Mouse (Mus musculus) G1E (cell line): ENCODE measurements around the gene Rsl24d1. TPM values are rescaled to one million over a fixed set of nuclear protein-coding genes. Genes with fewer than 3 reads are reported as not detected.

Experiments
- ATAC-seq: 2 replicates; pipeline ENCODE4 v1.8.0; 2016; ENCODE audit warnings: mild to moderate bottlenecking; ENCODE audit not compliant: insufficient number of reproducible peaks, poor library complexity, low FRiP score, severe bottlenecking; ENCODE audit errors: extremely low read depth
- DNase-seq: peaks from one replicate; pipeline ENCODE4 v3.0.0; 2012; ENCODE audit warnings: low spot score
- H3K27me3 ChIP-seq: 2 replicates; pipeline ENCODE4 v1.6.1; 2012; ENCODE audit warnings: mild to moderate bottlenecking, low read length, inconsistent platforms; ENCODE audit not compliant: insufficient read depth
- H3K36me3 ChIP-seq: replicated peaks from 2 replicates; pipeline ENCODE3; 2012; ENCODE audit warnings: mild to moderate bottlenecking, inconsistent platforms
- H3K4me1 ChIP-seq: 2 replicates; pipeline ENCODE4 v1.6.1; 2012; ENCODE audit warnings: low read depth, low read length, inconsistent platforms, mixed read lengths; ENCODE audit not compliant: insufficient read depth
- H3K4me3 ChIP-seq: 2 replicates; pipeline ENCODE4 v1.5.1; 2012; ENCODE audit warnings: low read depth, mild to moderate bottlenecking, inconsistent platforms, low read length, moderate library complexity, mixed read lengths
- H3K9me3 ChIP-seq: replicated peaks from 2 replicates; pipeline ENCODE4 v1.6.1; 2012; ENCODE audit warnings: inconsistent platforms
- CTCF ChIP-seq: IDR thresholded peaks from 2 replicates; pipeline ENCODE4 v1.5.1; 2012; ENCODE audit warnings: low read depth, low read length, inconsistent platforms, mixed read lengths
- GATA1 ChIP-seq: IDR thresholded peaks from 2 replicates; pipeline ENCODE4 v1.6.1; 2012; ENCODE audit warnings: borderline replicate concordance, low read length, inconsistent platforms, mixed read lengths
- GATA2 ChIP-seq: IDR thresholded peaks from 2 replicates; pipeline ENCODE4 v1.6.1; 2012; ENCODE audit warnings: low read depth, low read length, inconsistent platforms, borderline replicate concordance
- POLR2AphosphoS5 ChIP-seq: IDR thresholded peaks from 2 replicates; pipeline ENCODE4 v1.6.1; 2012; ENCODE audit warnings: low read depth, low read length, inconsistent platforms; ENCODE audit not compliant: insufficient replicate concordance
- TAL1 ChIP-seq: conservative IDR thresholded peaks from 2 replicates; pipeline ENCODE4 v1.6.1; 2012; ENCODE audit warnings: low read depth, low read length, inconsistent platforms, mixed read lengths
- polyA plus RNA-seq: library from polyadenylated mRNA; stranded (reverse); fragments of >175 nt; gene quantifications from 2 replicates; pipeline ENCODE4 v1.2.3, GENCODE M21; 2012
- total RNA-seq, 2 experiments: library from RNA; stranded (forward) in 1 of 2; stranded (reverse) in 1 of 2; fragments of 200-1000 nt in 1 of 2; fragments of >200 nt in 1 of 2; fragmentation: Nextera tagmentation in 1 of 2; gene quantifications; 2 replicates each; pipeline ENCODE4 v1.2.3; 2014 to 2017

The Rsl24d1 gene
- total and polyA plus RNA-seq, 3 experiments: 35.4 to 256 (median 123) TPM

- peaks cover 26% of the 10 kb centered on the region for H3K36me3 ChIP-seq
- peaks cover 13% of the 10 kb centered on the region for H3K4me1 ChIP-seq
- peak; percentile 67 for ATAC-seq
- TF ChIP-seq CTCF: no peak
- TF ChIP-seq TAL1: no peak
- H3K27me3 ChIP-seq: no peaks in the 10 kb centered on the region
- no peak overlapping the region for H3K4me3 ChIP-seq
- DNase-seq: peak; percentile 8
- H3K9me3 ChIP-seq: no peaks in the 10 kb centered on the region
Measured at GRCm38 (mm10) chr9:73085845-73086244, 27.4 kb upstream of the Rsl24d1 start.

DNA sequence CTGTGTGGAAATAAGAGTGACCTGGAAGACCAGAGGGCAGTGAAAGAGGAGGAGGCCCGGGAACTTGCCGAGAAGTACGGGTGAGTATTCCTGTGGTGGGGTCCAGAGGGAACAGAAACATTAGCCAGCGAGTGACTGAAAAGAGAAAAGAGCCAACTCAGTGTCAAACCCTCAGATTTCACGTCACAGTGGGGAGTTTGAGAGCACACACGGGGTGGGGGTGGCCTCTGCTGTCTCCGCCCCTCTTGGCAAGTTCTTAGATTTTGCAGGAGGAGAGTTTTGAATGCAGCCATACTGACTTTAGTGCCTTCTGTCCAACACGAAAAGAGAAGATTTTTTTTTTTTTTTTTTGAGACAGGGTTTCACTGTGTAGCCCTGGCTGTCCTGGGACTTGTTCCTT is 26.1 kb upstream of the Rsl24d1 start:
- no peaks in the 10 kb centered on the region for H3K9me3 ChIP-seq
- peaks cover 26% of the 10 kb centered on the region for H3K36me3 ChIP-seq
- no peaks in the 10 kb centered on the region for H3K27me3 ChIP-seq
- ATAC-seq (no peak), DNase-seq (no peak)
- H3K4me1 ChIP-seq: peaks cover 13% of the 10 kb centered on the region
- no peak for TF ChIP-seq CTCF
- no peak for TF ChIP-seq POLR2AphosphoS5
- TF ChIP-seq TAL1: no peak
- H3K4me3 ChIP-seq: no peak overlapping the region

GRCm38 (mm10) chr9:73087581-73087980 is 25.6 kb upstream of the Rsl24d1 start:
- Histone ChIP-seq H3K4me1 (peaks cover 13% of the 10 kb centered on the region), H3K4me3 (no peak overlapping the region), H3K36me3 (peaks cover 22% of the 10 kb centered on the region), H3K27me3 (no peaks in the 10 kb centered on the region), H3K9me3 (no peaks in the 10 kb centered on the region)
- no peak for TF ChIP-seq POLR2AphosphoS5
- TF ChIP-seq CTCF: no peak
- TF ChIP-seq GATA2: no peak
- no peak for TF ChIP-seq GATA1
- no peak for TF ChIP-seq TAL1
- DNase-seq (no peak), ATAC-seq (no peak)

GRCm38 (mm10) chr9:73089222-73089920 is 23.9 kb upstream of the Rsl24d1 start:
- ATAC-seq: no peak
- peaks cover 13% of the 10 kb centered on the region for H3K4me1 ChIP-seq
- no peaks in the 10 kb centered on the region for H3K27me3 ChIP-seq
- H3K4me3 ChIP-seq: no peak overlapping the region
- peaks cover 22% of the 10 kb centered on the region for H3K36me3 ChIP-seq
- TF ChIP-seq CTCF (no peak), POLR2AphosphoS5 (no peak), TAL1 (no peak), GATA2 (no peak), GATA1 (no peak)
- DNase-seq: no peak
- no peaks in the 10 kb centered on the region for H3K9me3 ChIP-seq

GRCm38 (mm10) chr9:73090121-73090520 is 23.1 kb upstream of the Rsl24d1 start:
- TF ChIP-seq GATA1 (no peak), CTCF (no peak), POLR2AphosphoS5 (no peak), TAL1 (no peak), GATA2 (no peak)
- no peaks in the 10 kb centered on the region for H3K27me3 ChIP-seq
- DNase-seq (no peak), ATAC-seq (no peak)
- no peaks in the 10 kb centered on the region for H3K9me3 ChIP-seq
- peaks cover 13% of the 10 kb centered on the region for H3K4me1 ChIP-seq
- peaks cover 18% of the 10 kb centered on the region for H3K36me3 ChIP-seq
- H3K4me3 ChIP-seq: no peak overlapping the region

GRCm38 (mm10) chr9:73091747-73092146 is 21.5 kb upstream of the Rsl24d1 start:
- peak; percentile 80 for TF ChIP-seq CTCF
- TF ChIP-seq TAL1: no peak
- Histone ChIP-seq H3K9me3 (no peaks in the 10 kb centered on the region), H3K27me3 (no peaks in the 10 kb centered on the region), H3K4me3 (no peak overlapping the region), H3K4me1 (peaks cover 6% of the 10 kb centered on the region), H3K36me3 (peaks cover 14% of the 10 kb centered on the region)
- ATAC-seq (no peak), DNase-seq (peak; percentile 48)

DNA sequence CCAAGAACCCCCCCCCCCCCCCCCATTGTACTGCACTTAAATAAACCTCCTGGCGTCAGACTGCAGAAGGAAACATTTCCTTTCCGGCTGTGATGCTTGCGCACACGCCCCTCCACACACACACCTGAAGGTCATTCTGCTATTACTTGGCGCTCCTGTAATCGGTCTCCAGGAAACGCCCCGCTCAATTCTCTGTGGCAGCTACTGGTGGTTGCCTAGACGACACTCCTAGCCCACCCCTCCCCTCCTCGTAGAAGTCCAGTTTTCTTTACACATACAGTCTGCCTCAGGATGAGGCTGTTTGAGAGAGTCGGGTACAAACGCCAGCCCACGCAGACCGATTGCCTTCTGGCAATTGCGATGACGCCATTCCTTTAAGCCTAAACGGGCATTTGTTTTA is 18.6 kb upstream of the Rsl24d1 start:
- no peak for ATAC-seq
- DNase-seq: no peak
- Histone ChIP-seq H3K9me3 (no peaks in the 10 kb centered on the region), H3K36me3 (peaks cover 8% of the 10 kb centered on the region), H3K4me3 (no peak overlapping the region), H3K4me1 (peaks cover 2% of the 10 kb centered on the region), H3K27me3 (no peaks in the 10 kb centered on the region)
- TF ChIP-seq POLR2AphosphoS5 (no peak), GATA2 (no peak), TAL1 (no peak), GATA1 (no peak), CTCF (no peak)
